Mouse (Mus musculus) limb, embryonic 14.5 days (tissue): ENCODE measurements around the gene Fbh1. TPM values are rescaled to one million over a fixed set of nuclear protein-coding genes. Genes with fewer than 3 reads are reported as not detected.

Source experiments
- ATAC-seq: fragments of 200-750 bp; cut with Nextera tagmentation; 2 replicates; pipeline ENCODE4 v1.8.0; 2017; ENCODE audit warnings: low read depth, moderate number of reproducible peaks, moderate TSS enrichment; ENCODE audit not compliant: low FRiP score
- DNase-seq: peaks from one replicate; pipeline ENCODE4 v3.0.0-alpha.2; 2015; ENCODE audit warnings: low spot score
- H3K27ac ChIP-seq: fragments of 300-500 bp; sonication (generic); replicated peaks from 2 replicates; pipeline ENCODE4 v1.5.1; 2014; ENCODE audit warnings: low read depth, mild to moderate bottlenecking, low read length, moderate library complexity, mixed read lengths
- H3K27me3 ChIP-seq: fragments of 300-500 bp; sonication (generic); 2 replicates; pipeline ENCODE4 v1.6.1; 2014; ENCODE audit warnings: low read length, mixed read lengths; ENCODE audit not compliant: control insufficient read depth, insufficient read depth
- H3K36me3 ChIP-seq: fragments of 300-500 bp; sonication (generic); 2 replicates; pipeline ENCODE4 v1.6.1; 2014; ENCODE audit warnings: mild to moderate bottlenecking, low read length, moderate library complexity, mixed read lengths; ENCODE audit not compliant: control insufficient read depth, insufficient read depth
- H3K4me1 ChIP-seq: fragments of 300-500 bp; sonication (generic); 2 replicates; pipeline ENCODE4 v1.6.1; 2014; ENCODE audit warnings: antibody characterized with exemption, low read length, mixed read lengths; ENCODE audit not compliant: control insufficient read depth, insufficient read depth
- H3K4me2 ChIP-seq: fragments of 300-500 bp; sonication (generic); replicated peaks from 2 replicates; pipeline ENCODE4 v1.6.1; 2014; ENCODE audit warnings: low read depth, mild to moderate bottlenecking, low read length, moderate library complexity; ENCODE audit not compliant: severe bottlenecking
- H3K4me3 ChIP-seq: fragments of 300-500 bp; sonication (generic); replicated peaks from 2 replicates; pipeline ENCODE4 v1.5.1; 2014; ENCODE audit warnings: low read length
- H3K9ac ChIP-seq: fragments of 300-500 bp; sonication (generic); 2 replicates; pipeline ENCODE4 v1.6.1; 2014; ENCODE audit warnings: mild to moderate bottlenecking, low read depth, low read length, moderate library complexity; ENCODE audit not compliant: severe bottlenecking
- H3K9me3 ChIP-seq: fragments of 300-500 bp; sonication (generic); 2 replicates; pipeline ENCODE4 v1.6.1; 2016; ENCODE audit warnings: low read length; ENCODE audit not compliant: control insufficient read depth
- POLR2A ChIP-seq: fragments of 200-500 bp; IDR thresholded peaks from 2 replicates; pipeline ENCODE4 v1.8.0; 2012; ENCODE audit warnings: inconsistent platforms, mild to moderate bottlenecking, moderate library complexity, borderline replicate concordance; ENCODE audit not compliant: insufficient read depth, insufficient read length; ENCODE audit errors: extremely low read depth
- WGBS: fragments of 180-500 bp; shearing (Covaris S2); extraction: QIAGEN DNeasy Blood & Tissue Kit; methylation state at CpG from one replicate; pipeline ENCODE4 v1.1.7; 2014; 5-methylcytosine and 5-hydroxymethylcytosine counted together
- polyA plus RNA-seq, 2 experiments: library from polyadenylated mRNA; depleted of rRNA in 1 of 2; stranded (reverse) in 1 of 2; unstranded in 1 of 2; fragments of >200 nt; fragmentation: Nextera tagmentation in 1 of 2; extraction: Ambion mirVana in 1 of 2; gene quantifications; 2 replicates each; pipeline versions ENCODE4 v1.2.1 to v1.2.3; 2012 to 2014

Gene Fbh1
- polyA plus RNA-seq, 2 experiments, result 96.3 to 129 TPM

DNA sequence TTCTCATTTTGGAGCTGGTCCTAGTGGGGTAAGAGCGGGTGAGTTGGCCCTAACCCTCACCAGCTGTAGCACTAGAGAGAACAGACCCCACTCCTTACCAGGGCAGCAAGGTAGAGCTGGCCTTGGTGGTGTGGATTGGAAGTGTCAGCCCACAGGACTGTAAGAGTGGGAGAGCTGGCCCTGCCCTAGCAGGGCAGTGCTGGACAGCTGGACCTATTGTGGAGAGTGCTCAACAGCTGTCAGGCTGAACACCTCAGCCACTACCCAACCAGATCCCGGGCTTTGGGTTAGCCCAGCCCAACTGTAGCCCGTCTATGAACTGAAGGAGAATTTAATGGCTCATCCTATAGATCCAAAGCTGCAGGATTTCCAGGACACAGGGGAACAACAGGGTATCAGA lies 38.6 kb downstream of the Fbh1 start:
- no peak overlapping the region for H3K4me2 ChIP-seq
- no peak for TF ChIP-seq POLR2A
- ATAC-seq, result peak; percentile 45
- DNase-seq, result no peak
- H3K4me3 ChIP-seq, result no peak overlapping the region
- peaks cover 39% of the 10 kb centered on the region for H3K36me3 ChIP-seq
- H3K4me1 ChIP-seq, result no peaks in the 10 kb centered on the region
- H3K9ac ChIP-seq, result no peak overlapping the region
- 86% methylated on average over 3 of the region's 3 CpGs for WGBS
- H3K27me3 ChIP-seq, result no peaks in the 10 kb centered on the region
- H3K9me3 ChIP-seq, result no peaks in the 10 kb centered on the region
- H3K27ac ChIP-seq, result no peak overlapping the region

DNA sequence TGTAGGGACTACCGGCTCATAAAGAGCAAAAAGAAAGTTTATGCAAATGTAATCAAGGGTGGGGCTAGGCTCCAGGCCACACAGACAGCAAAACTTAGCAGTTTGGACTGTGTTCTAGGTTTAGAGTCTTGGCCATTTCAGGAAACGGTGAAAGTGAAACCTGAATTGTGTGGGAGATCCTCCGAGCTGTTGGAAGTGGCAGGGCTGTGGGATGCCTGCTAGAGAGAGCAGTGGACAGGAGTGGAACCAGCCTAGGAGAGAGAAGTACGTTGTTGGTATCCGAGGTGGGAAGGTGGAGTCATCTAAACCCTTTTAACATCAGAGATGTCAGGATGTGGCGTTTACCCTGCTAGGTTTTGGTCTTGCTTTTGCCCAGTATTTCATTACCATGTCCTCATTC lies 41.5 kb downstream of the Fbh1 start:
- ATAC-seq, result no peak
- no peak for DNase-seq
- Histone ChIP-seq H3K4me2 (no peak overlapping the region), H3K27me3 (no peaks in the 10 kb centered on the region), H3K36me3 (peaks cover 10% of the 10 kb centered on the region), H3K27ac (no peak overlapping the region), H3K9me3 (no peaks in the 10 kb centered on the region), H3K4me3 (no peak overlapping the region), H3K4me1 (no peaks in the 10 kb centered on the region), H3K9ac (no peak overlapping the region)
- no peak for TF ChIP-seq POLR2A
- WGBS, result 82% methylated on average over 6 of the region's 6 CpGs

DNA sequence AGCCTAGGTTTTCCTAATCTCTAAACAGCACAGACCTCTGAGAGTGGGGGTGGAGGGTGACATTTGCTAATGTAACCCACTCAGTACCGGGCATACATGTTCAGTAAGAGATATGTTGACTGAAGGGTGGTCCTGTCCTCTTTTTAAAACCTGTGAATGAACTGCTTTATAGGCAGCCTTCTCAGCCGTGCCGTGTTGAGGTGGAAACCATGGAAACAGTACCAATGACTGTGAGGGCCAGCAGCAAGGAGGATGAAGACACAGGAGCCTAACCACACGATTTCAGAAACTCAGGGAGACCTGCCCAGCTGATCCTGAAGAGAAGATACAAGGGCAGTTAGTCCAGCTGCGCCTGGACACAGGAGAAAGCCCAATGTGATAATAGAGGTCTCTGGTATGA lies 44.4 kb downstream of the Fbh1 start:
- Histone ChIP-seq H3K9me3 (no peaks in the 10 kb centered on the region), H3K9ac (no peak overlapping the region), H3K27ac (no peak overlapping the region), H3K4me3 (no peak overlapping the region), H3K4me1 (no peaks in the 10 kb centered on the region), H3K36me3 (no peaks in the 10 kb centered on the region), H3K4me2 (no peak overlapping the region), H3K27me3 (no peaks in the 10 kb centered on the region)
- no peak for DNase-seq
- 78% methylated on average over 5 of the region's 5 CpGs for WGBS
- no peak for ATAC-seq
- TF ChIP-seq POLR2A, result no peak

DNA sequence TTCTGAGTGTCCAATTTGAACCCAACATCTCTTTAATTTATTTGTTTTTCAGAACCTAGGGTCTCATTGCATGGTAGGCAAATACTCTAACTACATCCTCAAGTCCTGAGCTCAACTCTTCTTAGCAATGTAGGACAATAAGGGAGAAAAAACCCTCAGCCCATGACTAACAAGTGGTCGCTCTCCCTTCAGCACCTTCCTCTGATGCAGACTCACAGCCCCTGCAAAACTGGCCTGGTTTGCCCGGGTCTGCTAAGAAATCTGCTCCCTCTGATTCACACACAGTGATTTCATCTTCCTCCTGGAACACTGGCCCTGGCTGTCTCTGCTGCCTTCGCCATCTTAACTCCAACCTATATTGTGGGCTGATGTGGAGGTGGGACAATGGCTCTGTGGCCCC lies 48.3 kb downstream of the Fbh1 start:
- no peaks in the 10 kb centered on the region for H3K27me3 ChIP-seq
- H3K27ac ChIP-seq, result no peak overlapping the region
- no peaks in the 10 kb centered on the region for H3K4me1 ChIP-seq
- no peaks in the 10 kb centered on the region for H3K9me3 ChIP-seq
- no peak for ATAC-seq
- no peak overlapping the region for H3K4me2 ChIP-seq
- no peaks in the 10 kb centered on the region for H3K36me3 ChIP-seq
- 46% methylated on average over 3 of the region's 3 CpGs for WGBS
- no peak overlapping the region for H3K4me3 ChIP-seq
- H3K9ac ChIP-seq, result no peak overlapping the region
- TF ChIP-seq POLR2A, result no peak
- DNase-seq, result peak; percentile 45

DNA sequence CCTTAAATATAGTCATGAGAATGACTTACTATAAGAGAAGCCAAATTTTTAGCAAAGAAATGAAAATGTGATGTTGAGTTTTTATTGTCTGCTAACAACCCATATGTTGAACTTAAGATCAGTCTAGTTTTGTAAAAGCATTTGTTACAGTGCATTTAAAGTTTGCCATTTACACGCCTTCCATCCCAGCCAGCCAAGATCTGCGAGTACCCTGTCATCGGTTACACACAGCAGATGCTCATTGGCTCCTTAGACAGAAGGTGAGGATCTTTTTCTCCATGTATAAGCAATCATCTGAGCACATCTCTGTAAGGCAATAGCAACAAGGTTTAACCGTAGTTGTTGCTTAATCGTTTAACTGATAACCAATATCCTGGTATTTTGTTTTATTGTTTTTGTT lies 49.8 kb downstream of the Fbh1 start:
- Histone ChIP-seq H3K36me3 (no peaks in the 10 kb centered on the region), H3K9ac (no peak overlapping the region), H3K4me1 (no peaks in the 10 kb centered on the region), H3K9me3 (no peaks in the 10 kb centered on the region), H3K4me3 (no peak overlapping the region), H3K27me3 (no peaks in the 10 kb centered on the region), H3K27ac (no peak overlapping the region), H3K4me2 (no peak overlapping the region)
- TF ChIP-seq POLR2A, result no peak
- DNase-seq, result no peak
- 91% methylated on average over 5 of the region's 5 CpGs for WGBS
- no peak for ATAC-seq

DNA sequence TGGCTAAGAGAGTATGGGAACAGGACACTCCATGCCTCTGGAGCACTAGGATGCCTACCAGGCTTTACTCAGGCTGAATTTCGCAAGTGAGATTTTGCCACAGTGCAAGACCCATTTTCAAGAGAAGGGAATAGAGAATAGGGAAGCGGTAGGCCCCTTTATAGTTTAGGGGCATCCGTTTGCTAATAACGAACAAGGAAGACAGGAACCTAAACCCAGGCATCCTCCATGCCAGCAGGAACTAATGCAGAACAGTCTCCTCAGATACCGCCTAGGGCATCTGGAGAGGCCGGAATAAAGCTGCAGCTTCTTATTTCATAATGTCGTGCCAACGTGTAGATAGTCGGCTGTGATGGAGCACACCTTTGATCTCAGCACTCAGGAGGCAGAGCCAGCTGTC lies 54.8 kb downstream of the Fbh1 start:
- no peak for TF ChIP-seq POLR2A
- no peaks in the 10 kb centered on the region for H3K4me1 ChIP-seq

More for the DNA sequence above, 54.8 kb downstream of the Fbh1 start:
- DNase-seq (no peak), ATAC-seq (no peak)
- no peak overlapping the region for H3K4me3 ChIP-seq
- no peak overlapping the region for H3K9ac ChIP-seq
- no peaks in the 10 kb centered on the region for H3K9me3 ChIP-seq
- H3K27ac ChIP-seq, result no peak overlapping the region
- H3K27me3 ChIP-seq, result no peaks in the 10 kb centered on the region
- H3K36me3 ChIP-seq, result no peaks in the 10 kb centered on the region
- no peak overlapping the region for H3K4me2 ChIP-seq
- 69% methylated on average over 9 of the region's 9 CpGs for WGBS
